Mouse (Mus musculus): ENCODE measurements around the gene Rprd1b.
A peak's percentile ranks its signal among the peaks of the same experiment; 100 is the strongest.
"Not testable (repeated sequence)": the region's sequence is repeated elsewhere in the genome, so short reads cannot be mapped to it uniquely, and the experiment has no call there.

The Rprd1b gene

DNA sequence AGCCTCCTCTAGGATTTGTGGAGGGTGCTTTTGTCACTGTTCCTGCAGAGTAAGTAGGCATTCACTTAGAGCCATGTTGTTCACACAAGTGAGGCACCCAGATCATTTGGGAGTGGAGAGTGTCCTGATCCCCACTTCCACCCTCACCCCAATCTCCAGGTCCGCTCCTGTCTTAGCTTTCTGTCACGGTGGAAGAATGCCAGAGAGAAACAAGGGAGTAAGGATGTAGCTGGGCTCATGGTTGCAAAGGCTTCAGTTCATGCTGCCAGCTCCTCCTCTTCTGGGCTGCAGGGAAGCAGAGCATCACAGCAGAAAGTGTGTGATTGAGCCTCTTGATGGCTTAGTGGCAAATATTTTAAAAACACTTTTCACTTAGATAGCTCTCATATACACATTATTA lies 12.1 kb downstream of the Rprd1b start:
- DNase-seq (ENCODE audit: low read depth, low spot score) = no peak

DNA sequence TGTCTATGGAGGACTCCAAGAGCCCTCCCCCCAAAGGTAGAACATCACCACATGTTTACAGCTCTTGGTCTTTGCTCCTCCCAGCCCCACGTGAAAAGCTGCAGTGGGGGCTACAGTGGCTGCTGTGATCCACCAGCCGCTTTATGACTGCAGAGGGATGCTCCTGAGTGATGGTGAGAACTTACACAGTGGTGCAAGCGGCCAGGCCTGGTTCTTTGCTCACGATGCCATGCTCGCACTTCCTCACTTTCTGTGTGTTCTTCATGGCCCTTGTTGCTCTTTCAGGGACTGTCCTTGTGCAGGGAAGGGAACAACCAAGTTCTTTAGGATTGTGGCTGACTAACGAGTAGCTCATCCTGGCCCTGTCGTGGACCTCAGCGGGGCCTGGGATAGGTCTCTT lies 15.2 kb downstream of the Rprd1b start:
- DNase-seq (ENCODE audit: low read depth, low spot score) = no peak

DNA sequence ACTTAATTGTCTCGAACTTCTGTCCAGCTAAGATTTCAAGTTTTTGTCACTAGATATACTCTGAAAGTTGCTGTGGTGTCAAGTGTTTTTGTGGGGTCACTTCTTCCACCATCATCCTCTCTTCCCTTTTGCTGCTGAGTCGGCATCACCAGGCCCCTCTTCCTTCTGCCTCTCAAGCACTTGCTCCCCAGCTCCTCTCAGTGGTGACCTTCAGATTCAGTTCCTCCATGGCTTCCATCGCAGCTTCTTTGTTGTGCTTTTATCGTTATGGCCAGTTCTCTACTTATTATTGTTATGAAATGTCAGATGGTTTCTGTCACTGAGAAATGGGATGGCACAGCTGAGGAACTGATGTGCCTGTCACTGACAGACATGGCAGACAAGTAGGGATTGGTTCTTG lies 17.9 kb downstream of the Rprd1b start:
- no peak for DNase-seq (ENCODE audit: low read depth, low spot score)

DNA sequence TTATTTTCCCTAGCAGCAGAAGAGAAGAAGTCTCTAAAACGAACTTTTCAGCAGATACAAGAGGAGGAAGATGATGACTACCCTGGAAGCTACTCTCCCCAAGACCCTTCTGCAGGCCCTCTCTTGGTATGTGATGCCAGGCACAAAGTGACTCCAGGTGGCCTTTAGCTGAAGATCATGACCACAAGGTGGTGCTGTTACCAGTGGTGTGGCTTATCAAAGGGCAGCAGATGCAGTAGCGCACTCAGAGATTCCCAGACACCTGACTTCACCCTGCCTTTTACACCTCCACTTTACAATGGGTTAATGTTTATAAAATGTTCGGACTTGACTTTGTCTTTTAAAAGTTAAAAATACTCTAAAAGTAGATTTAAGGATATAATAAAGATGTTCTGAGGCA lies 19.6 kb downstream of the Rprd1b start:
- DNase-seq (ENCODE audit: low read depth, low spot score) = peak; percentile 13

DNA sequence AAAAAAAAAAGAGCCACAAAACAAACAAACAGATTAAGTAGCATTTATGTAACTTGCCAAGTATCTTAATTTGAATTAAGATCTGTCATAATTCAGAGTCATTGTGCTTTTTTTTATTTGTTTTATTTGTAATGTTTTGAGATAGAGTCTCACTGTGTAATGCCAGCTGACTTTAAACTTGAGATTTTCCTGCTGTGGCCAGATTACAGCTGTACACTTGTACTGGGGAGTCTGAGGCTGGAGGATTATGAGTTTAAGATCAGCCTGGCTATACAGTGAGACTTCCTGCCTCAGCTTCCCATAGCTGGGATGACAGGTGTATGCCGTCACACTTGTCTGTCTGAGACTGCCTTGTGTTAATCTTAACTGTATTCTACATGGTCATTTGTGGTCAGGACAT lies 20.4 kb downstream of the Rprd1b start:
- no peak for DNase-seq (ENCODE audit: low read depth, low spot score)

DNA sequence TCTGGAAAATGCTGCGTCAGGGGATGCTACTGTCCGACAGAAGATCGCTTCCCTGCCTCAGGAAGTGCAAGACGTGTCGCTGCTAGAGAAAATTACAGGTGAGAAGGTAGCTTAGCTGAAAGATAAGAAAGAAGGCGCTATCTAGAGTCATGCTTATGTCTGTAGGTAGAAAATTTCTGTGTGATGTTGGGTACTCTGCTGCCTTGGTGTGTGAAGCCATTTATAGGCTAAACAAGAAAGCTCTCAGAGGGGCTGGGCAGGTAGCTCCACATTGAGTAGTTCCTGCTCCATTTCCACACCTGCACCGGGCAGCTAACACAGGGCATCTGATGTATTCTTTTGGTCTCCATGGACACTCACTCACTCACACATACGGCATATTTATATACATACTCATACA lies 21.8 kb downstream of the Rprd1b start:
- no peak for DNase-seq (ENCODE audit: low read depth, low spot score)

DNA sequence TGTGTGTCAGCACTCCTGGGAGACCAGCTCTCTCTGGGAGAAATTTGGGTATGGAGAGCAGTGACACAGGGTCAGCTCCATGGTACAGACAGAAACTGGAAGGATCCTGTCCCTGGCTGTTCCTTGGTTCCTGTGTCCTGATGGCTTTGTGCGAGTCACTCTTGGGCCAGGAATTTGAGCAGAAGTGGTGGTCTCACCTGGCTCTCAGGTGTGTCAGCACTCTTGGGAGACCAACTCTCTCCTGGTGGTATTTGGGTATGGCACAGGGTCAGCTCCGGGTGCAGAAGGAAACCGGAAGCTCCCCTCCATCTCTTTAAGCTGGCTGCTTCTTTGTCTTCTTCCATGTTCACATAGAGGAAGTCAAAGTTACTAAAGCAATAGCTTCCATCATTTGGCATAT lies 26.3 kb downstream of the Rprd1b start:
- no peak for DNase-seq (ENCODE audit: low read depth, low spot score)

DNA sequence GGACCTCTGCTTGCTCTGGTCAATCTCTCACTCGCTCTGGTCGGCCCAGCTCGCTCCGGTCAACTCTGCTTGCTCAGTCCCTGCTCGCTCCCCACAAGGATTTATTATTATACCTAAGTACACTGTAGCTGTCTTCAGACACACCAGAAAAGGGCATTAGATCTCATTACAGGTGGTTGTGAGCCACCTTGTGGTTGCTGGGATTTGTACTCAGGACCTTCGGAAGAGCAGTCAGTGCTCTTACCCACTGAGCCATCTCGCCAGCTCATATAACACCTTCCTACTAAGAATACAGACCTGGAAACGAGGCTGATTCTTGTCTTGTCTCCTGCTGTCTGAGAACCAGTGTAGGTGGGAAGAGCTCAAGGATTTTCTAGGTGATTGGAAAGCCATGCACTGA lies 27.1 kb downstream of the Rprd1b start:
- not testable (repeated sequence) for DNase-seq (ENCODE audit: low read depth, low spot score)

DNA sequence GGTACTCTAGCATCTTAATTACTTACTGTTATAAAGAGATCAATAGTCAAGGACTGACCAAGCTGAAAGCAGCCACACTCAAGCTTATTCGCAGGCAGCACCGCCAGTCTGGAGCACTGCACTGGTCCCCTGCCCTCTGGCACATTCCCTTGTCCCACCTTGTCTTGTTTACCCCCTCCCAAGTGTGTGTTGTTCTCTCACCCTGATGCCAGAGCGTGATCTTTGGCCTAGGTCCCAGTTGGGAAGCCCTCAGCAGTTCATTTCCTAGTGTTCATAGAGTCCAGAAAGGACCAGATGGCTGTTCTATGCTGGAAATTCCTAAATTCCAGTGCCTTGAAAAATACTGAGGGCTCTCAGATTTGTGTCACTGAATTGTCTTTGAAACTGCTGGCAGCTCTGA lies 28.7 kb downstream of the Rprd1b start:
- no peak for DNase-seq (ENCODE audit: low read depth, low spot score)

DNA sequence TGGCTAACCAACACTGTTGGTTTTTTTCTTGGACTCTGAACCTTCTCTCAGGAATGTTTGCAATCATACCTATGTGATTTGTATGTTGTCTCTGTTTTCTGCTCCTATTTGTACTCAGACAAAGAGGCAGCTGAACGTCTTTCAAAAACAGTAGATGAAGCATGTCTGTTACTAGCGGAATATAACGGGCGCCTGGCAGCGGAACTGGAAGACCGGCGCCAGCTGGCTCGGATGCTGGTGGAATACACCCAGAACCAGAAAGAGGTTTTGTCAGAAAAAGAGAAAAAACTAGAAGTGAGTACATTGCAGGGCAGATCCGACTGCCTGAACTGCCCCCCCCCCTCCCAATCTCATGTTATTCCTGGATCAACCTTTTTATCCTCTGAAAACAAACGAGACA lies 30.2 kb downstream of the Rprd1b start:
- no peak for DNase-seq (ENCODE audit: low read depth, low spot score)

DNA sequence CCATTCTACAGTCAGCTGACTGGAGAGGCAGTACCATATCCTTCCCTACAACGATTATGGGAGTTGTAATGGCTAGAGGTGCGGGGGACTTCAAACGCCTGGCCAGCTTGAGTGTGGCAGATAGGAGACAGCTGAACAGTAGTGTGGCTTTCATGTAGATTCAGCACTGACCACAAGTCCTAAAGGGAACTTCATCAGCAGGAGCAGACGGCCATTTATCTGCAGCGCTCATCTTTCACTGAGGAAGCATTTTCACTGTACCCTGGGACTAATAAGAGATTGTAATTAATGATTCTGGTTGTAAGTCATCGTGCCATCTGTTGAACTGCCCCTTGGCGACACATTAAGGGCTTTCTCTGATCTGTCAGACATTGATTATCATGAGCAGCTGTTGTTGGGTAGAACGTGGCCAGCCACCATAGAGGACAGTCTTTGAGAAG lies 31.4 kb downstream of the Rprd1b start:
- DNase-seq (ENCODE audit: low read depth, low spot score) = no peak

DNA sequence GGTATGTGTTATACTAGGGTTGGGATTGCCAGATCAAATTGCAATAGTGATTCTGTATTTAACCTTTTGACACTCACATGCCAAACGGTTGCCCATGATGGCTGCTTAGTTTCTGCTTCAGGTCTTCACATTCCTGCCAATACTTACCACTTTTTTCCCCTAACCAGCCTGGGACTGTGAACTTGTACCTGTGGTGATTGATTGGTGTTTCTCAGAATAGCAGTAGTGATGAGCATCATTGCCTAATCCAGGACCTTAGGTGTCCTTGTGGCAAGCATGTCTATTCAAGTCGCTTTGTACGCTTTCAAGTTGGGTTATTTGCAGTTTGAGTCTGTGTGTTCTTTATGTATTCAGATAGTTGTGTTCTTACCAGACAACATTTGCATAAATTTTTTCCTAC lies 34.7 kb downstream of the Rprd1b start:
- DNase-seq (ENCODE audit: low read depth, low spot score) = no peak

DNA sequence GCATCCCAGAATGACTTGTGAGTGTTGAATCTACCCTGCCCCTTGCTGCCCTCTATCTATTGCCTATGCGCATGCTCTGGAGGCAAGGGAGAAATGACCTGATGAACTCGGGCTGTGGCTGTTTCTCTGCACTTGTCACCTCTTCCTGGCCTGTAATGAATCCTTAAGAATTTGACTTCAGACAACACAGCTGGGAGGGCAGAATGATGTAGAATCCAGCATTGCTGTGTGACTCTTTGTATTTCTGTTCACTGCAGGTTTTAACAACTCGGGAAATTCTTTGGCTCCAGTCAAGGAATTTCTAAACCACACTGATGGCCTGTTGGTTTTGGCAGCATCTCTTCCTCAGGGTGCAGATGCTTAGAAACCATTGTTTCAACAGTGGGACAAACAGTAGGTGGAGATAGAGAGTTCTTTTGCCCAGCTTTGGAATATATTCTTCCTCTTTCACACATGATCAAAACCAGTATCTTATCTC lies 36.3 kb downstream of the Rprd1b start:
- DNase-seq (ENCODE audit: low read depth, low spot score) = no peak

DNA sequence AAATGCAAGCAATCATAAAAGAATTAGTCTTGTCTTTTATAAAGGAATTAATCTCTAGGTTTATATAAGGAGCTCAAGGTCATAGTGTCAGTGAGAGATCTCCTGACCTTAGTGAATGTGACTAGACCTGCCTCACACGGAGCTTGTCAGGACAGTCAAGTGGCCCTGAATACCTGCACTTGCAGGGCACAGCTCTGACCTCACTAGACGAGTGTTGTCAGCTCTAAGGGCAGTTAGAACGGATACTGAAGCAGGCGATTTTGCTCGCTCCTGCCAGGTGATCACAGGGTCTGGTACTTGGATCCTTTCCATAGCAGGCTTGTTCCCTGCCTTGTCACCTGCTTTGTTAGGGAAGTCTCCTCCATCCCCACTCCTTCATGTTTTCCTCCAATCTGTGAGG lies 36.8 kb downstream of the Rprd1b start:
- no peak for DNase-seq (ENCODE audit: low read depth, low spot score)

DNA sequence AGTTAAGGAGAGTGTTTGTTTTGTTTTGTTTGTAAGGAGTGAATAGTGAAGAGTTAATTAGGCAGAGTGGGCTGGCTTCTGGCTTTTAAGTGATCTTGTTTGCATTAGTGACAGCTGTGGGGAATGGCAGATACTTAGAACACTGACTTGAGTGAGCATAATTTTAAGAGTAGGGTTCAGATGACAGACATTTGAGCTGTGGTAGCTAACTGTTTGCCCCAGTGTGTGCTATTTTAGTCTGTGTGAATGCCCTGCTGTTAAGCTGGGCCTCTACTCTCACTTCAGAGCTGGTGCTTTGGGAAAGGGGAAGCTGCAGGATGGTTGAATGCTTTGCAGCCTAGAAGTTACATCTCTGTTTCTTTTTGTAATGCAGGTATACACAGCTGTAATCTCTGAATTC lies 38.2 kb downstream of the Rprd1b start:
- DNase-seq (ENCODE audit: low read depth, low spot score) = no peak

DNA sequence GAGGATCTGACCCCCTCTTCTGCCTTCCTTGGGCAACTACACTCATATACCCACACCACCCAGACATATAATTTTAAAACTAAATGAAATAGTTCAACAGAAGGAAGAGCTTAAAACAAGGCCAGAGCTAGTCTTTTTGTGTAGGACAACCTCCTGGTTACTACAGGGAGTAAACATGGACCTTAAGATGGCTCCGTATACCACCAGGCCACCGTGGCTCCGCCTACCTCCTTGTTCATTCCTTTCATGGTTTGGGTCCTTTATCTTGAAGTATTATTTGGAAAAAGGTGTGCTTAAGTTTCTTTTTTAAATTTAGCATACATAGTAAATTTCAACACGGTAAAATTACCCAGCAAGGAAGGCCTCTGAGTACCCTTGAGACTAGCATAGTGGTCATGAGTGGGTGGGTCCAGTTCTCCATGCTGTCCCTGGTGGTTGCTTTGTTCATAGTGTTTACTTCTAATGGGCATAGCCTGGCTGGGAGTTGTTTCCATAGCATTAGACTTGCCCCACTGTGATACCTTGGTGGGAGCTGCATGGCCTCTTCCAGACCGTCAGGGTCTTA lies 39.0 kb downstream of the Rprd1b start:
- no peak for DNase-seq (ENCODE audit: low read depth, low spot score)

DNA sequence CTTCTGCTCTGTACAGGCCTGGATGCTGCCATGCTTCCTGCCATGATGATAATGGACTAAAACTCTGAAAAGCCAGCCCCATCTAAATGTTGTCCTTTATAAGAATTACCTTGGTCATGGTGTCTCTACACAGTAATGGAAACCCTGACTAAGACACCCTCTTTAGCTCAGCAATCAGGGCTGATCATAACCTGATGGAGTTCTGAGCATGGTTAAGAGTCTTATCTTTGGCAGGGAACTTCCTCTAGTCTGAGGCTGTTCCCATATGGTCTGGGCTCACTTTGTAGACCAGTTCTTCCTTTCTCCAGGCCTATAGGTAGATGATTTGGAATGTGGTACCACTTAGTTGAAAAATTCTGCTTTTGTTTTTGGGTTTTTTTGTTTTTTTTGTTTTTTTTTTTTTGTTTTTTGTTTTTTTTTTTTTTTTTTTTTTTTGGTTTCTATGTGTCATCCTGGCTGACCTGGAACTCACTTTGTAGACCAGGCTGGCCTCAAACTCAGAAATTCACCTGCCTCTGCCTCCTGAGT lies 40.2 kb downstream of the Rprd1b start:
- DNase-seq (ENCODE audit: low read depth, low spot score) = no peak

DNA sequence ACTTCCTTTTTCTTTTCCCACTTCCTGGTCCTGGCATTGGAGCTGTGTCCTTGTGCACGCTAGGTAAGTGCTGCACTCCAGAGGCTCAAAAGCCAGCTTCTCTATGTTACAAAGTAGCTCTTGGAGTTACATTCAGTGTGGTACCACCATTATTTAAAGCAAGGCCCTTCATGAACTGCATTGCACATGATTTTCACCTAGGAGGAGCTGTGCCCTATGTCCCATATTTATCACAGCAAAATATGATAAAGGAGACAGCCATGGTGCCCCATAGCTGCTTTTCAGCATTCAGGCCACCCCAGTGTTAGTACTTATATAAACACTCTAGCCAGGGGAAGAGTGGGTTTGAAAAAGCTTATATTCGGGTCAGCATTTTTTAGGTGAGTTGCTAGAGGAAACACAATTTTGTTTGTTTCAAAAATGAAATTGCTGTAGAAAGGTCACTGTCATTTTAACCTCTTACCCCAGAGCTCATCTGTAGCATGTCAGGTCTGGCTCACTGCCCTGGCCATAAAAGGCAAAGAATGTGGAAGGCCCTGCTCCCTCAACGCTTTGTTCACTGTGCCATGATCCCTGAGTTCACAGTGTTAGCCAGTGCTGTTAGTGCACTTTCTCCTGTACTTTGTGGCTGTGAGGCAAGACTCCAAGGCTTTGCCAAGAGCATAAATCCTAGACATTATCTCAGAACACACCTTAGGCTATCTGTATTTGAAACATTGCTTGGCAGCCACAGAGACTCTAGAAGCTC lies 42.8 kb downstream of the Rprd1b start:
- DNase-seq (ENCODE audit: low read depth, low spot score) = no peak

DNA sequence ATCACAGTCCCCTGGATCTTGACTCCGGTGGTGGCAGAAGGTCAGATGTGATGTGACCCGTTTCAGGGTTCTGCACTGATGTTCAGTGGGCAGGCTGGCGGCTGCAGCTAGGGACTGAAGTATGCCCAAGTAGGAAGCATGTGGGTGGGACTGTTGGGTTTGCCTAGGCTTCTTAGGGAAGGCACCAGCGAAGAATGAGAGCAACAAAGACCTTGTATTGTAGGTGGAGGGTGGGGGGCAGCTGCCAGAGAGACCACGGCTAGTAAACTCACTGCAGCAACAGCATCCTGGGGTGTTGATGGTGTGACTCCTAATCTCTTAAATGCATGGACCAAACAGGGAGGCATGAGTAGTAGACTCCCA lies 43.3 kb downstream of the Rprd1b start:
- DNase-seq (ENCODE audit: low read depth, low spot score) = no peak

DNA sequence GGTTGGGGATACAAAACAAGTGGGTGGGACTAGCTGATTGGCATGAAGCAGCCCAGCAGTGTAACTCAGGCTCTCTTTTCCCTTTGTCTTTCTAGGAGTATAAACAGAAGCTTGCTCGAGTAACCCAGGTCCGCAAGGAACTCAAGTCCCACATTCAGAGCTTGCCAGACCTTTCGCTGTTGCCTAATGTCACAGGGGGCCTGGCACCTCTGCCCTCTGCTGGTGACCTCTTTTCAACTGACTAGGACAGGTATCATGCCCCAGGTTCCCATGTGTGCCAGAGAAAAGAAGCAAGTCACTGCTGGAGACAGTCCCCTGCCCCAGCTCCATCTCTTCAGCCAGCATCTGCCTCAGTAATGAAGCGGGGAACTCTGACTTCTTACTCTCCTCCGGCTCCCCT lies 46.5 kb downstream of the Rprd1b start:
- DNase-seq (ENCODE audit: low read depth, low spot score) = no peak

DNA sequence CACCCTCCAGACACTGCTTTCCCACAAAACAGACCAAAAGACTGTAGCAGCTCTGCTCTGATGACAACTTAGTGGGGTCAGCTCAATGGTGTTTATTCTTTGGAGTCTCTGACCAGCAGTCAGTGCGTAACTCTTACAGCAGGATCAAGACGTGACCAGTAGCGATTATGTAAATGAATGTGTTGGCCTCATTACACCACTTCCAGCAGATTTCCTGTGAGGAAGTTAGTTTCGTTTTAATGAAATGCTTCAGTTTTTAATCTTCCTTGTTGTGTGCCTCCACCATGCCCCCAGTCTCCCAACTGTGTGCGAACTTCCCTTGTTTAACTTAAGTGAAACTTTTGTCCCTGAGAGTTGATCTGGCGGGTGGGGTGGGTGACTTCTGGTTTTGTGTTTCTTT lies 48.4 kb downstream of the Rprd1b start:
- DNase-seq (ENCODE audit: low read depth, low spot score) = no peak

DNA sequence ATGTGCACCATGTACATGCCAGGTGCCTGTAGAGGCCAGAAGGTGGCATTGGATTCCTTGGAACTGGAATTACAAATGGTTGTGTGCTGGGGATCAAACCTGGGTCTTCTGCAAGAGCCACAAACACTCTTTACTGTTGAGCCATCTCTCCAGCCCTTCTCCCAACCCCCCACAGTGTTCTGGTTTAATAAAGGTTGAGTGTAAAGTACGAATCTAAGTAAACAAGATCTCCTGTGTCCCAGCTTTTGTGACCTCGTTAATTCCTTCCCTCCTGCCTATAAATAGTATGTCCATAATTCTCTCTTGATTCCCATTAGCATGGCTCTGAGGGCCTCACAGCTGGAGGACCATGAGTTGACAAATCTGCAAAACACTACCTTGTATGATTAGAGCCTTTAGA lies 49.7 kb downstream of the Rprd1b start:
- no peak for DNase-seq (ENCODE audit: low read depth, low spot score)

DNA sequence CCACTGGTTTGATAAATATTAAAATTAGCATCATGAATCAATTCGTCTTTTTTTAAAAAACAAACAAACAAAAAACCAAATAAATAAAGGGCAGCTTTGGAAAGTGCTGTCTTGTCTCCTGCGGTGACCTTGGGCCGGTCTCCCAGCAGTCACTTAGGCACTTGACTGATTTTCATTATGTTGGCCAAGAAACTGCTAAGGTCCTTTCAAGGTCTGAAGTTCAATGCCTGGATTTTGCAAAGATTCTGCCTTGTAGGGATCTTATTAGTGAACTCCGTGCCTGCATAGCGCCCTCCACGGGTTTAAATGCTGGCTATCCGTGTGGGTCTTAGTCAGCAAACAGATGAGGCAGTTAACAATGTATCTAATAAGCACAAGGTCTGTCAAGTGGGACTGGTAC lies 50.7 kb downstream of the Rprd1b start:
- DNase-seq (ENCODE audit: low read depth, low spot score) = no peak

Data from WW6 (cell line).